Mouse (Mus musculus) cerebellum, postnatal 14 days (tissue): ENCODE results near the gene Slc22a17.

ENCODE experiments used
- DNase-seq, 2 experiments: peaks; one replicate each; pipeline ENCODE4 v3.0.0; 2021; ENCODE audit warnings: mixed read lengths in 2 of 2

The Slc22a17 gene

DNA sequence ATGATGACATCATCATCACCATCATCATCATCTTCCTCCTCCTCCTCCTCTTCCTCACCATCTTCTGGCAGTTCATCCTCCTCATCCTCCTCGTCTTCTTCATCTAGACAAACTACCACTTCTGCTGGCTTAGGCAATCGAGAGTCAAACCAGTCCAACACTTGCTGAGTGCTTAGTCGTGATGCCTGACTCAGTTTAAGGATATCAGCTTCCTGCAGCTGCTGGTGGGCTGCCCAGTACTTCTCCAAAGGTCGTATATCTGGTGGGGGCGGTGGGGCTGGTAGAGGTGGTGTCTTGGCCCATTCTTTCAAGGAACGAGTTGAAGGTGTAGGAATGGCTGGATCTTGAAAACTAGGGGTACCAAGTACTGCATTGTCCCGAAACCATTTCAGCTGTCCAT lies 56.2 kb downstream of the Slc22a17 start:
- DNase-seq, result no peak
